Mouse (Mus musculus) lung, postnatal 10 days (tissue): ENCODE measurements around the gene Hspa4.
"Not testable (repeated sequence)": the region's sequence is repeated elsewhere in the genome, so short reads cannot be mapped to it uniquely, and the experiment has no call there.

ENCODE experiments used
- DNase-seq: peaks from one replicate; pipeline ENCODE4 v3.0.0; 2021

Gene Hspa4

DNA sequence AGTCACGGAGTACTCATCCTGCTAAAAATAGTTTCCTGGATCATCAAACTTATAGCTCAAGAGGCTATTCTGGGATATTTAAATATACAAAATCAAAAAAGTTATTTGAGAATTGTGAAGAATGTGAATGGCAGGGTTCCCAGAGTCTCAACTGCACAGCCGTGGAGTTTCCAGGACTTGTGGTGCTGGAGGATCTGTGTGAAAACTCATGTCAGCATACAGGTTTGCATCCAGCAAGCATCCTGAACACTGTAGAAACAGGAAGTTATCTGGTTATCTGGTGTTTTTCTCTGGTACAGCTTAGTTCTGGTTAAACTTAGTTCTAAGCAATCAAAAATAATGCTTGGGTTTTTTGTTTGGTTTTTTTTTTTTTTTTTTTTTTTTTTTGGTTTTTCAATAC lies 6.7 kb upstream of the Hspa4 start:
- DNase-seq: peak; percentile 65

DNA sequence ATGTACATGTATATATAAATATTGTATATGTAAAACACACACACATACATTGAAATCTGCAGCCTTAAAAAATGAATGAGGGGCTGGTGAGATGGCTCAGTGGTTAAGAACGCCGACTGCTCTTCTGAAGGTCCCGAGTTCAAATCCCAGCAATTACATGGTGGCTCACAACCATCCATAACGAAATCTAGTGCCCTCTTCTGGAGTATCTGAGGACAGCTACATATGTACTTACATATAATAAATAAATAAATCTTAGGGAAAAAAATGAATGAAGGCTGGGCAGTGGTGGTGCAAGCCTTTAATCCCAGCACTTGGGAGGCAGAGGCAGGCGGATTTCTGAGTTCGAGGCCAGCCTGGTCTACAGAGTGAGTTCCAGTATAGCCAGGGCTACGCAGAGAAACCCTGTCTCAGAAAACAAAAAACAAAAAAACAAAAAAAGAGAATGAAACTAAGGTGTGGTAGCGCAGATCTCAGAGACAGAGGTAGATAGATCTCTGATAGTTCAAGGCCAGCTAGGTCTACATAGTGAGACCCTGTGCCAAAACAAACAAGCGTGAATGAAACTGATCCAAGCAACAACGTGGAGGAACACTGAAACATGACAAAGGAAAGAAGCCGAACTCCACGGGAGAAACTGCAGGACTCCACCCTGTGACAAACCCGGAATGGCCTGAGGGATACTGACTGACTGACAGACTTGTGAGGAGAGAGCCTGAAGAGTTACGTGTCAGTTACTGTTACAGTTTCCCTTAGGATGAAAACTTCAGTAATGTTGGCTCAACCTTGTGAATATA lies 4.0 kb upstream of the Hspa4 start:
- no peak for DNase-seq

- no peak for DNase-seq
Measured at GRCm38 (mm10) chr11:53301167-53301515, 884 bp upstream of the Hspa4 start.

DNA sequence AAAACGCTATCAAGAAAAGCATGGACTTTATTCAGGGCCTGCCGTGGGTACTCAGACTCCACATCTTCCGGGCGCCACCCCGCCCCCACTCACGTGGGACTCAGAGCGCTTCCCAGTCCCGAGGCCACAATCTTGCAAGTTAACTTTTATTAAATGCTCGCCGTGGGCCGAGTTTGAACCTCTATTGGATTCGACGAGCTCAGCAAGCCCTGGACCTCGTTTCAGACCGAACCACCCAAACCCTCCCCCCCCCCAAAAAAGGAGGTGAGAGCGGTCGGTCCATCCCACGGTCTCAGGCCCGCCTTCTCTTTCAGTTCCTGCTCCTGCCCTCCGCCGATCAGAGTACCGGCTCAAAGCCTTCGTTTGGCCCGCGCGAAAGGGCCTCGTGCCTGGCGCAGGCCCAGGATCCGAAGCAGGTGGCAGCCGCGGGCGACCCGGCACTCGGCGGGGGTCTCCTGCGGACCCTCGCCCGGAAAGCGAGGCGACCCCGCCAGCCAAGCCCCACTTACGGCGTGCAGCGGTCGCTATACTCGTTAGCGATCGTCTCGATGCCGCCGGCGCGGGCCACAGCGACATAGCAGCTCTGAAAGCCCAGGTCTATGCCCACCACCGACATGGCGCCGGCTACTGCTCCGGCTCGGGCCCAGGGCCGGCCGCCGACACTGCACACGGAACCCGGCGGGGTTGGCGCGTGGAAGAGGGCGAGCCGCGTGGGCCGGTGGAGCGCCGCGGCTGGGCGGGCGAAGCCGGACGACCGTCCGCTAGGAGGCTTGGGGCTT lies 517 bp downstream of the Hspa4 start:
- peak; percentile 75 for DNase-seq

- DNase-seq: no peak
Measured at GRCm38 (mm10) chr11:53297947-53298860, 2.1 kb downstream of the Hspa4 start.

GRCm38 (mm10) chr11:53296880-53297279 lies 3.4 kb downstream of the Hspa4 start:
- no peak for DNase-seq

DNA sequence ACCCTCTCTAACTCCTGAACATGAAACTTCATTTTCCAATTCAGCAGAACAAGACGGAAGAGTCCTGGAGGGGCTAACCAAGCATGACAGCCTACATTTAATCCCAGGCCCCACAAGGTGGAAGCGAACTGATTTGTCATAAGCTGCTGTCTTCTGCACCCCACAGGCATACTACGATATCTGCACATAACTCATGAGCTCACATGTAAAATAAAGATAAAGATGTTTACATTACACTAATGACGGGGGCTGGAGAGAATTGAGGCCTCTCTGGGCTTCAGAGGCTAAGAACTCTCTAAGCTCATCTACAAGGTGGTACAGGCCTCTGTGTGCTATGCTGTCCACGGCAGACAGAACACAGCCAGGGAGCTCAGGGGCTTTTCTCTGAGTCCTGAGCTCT lies 5.8 kb downstream of the Hspa4 start:
- no peak for DNase-seq

DNA sequence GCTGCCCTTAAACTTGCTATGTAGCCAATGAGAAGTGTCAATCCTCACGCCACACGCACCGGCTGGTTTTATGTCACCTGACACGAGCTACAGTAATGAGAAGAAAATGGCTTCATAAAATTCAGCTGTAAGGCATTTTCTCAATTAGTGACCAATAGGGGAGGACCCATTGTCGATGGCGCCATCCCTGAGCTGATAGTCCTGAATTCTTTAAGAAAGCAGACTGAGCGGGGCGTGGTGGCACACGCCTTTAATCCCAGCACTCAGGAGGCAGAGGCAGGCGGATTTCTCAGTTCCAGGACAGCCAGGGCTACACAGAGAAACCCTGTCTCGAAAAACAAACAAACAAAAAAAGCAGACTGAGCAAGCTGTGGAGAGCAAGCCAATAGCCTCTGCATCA lies 9.4 kb downstream of the Hspa4 start:
- no peak for DNase-seq

- not testable (repeated sequence) for DNase-seq
Measured at GRCm38 (mm10) chr11:53290187-53290586, 10.1 kb downstream of the Hspa4 start.

- no peak for DNase-seq
Measured at GRCm38 (mm10) chr11:53285885-53286284, 14.4 kb downstream of the Hspa4 start.

GRCm38 (mm10) chr11:53278411-53278810 lies 21.8 kb downstream of the Hspa4 start:
- no peak for DNase-seq

- no peak for DNase-seq
Measured at GRCm38 (mm10) chr11:53275358-53275757, 24.9 kb downstream of the Hspa4 start.

- DNase-seq: no peak
Measured at GRCm38 (mm10) chr11:53273313-53273712, 26.9 kb downstream of the Hspa4 start.

- no peak for DNase-seq
Measured at GRCm38 (mm10) chr11:53269596-53269995, 30.7 kb downstream of the Hspa4 start.

GRCm38 (mm10) chr11:53260556-53260955 lies 39.7 kb downstream of the Hspa4 start:
- no peak for DNase-seq

- DNase-seq: peak; percentile 22
Measured at GRCm38 (mm10) chr11:53260056-53260455, 40.2 kb downstream of the Hspa4 start.

GRCm38 (mm10) chr11:53259047-53259632 lies 41.1 kb downstream of the Hspa4 start:
- DNase-seq: no peak

GRCm38 (mm10) chr11:53256914-53257313 lies 43.3 kb downstream of the Hspa4 start:
- no peak for DNase-seq

DNA sequence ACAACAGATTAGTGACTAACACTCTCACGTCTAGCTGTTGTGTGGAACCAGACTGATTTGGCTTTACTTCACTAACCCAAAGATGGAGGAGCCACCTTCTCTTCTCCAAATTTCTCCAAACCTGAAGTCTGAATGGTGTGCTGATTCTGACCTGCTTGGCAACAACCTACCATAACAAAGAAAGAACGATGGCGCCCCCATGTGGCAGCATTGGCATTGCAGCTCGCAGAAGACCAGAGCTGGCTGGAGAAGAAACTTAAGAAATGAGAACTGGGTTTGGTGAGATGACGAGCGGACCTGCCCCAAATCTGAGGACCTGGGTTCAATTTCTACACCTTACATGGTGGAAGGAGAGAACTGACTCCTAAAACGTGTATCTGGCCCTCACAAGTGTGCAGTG lies 45.3 kb downstream of the Hspa4 start:
- peak; percentile 76 for DNase-seq

DNA sequence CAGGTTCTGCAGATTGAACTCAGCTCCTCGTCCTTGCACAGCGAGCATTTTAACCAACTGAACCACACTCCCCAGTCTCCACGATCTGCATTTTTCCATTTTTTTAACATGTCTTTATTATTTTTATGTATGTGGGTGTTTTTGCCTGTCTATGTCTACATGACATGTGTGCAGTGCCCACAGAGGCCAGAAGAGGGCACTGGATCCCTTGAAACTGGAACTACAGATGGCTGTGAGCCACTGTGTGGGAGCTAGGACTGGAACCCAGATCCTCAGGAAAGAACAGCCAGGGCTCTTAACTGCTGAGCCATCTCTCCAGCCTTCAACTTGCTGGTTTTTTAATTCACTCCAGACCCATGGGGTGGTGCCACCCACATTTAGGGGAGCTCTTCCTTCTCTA lies 45.8 kb downstream of the Hspa4 start:
- DNase-seq: peak; percentile 40

DNA sequence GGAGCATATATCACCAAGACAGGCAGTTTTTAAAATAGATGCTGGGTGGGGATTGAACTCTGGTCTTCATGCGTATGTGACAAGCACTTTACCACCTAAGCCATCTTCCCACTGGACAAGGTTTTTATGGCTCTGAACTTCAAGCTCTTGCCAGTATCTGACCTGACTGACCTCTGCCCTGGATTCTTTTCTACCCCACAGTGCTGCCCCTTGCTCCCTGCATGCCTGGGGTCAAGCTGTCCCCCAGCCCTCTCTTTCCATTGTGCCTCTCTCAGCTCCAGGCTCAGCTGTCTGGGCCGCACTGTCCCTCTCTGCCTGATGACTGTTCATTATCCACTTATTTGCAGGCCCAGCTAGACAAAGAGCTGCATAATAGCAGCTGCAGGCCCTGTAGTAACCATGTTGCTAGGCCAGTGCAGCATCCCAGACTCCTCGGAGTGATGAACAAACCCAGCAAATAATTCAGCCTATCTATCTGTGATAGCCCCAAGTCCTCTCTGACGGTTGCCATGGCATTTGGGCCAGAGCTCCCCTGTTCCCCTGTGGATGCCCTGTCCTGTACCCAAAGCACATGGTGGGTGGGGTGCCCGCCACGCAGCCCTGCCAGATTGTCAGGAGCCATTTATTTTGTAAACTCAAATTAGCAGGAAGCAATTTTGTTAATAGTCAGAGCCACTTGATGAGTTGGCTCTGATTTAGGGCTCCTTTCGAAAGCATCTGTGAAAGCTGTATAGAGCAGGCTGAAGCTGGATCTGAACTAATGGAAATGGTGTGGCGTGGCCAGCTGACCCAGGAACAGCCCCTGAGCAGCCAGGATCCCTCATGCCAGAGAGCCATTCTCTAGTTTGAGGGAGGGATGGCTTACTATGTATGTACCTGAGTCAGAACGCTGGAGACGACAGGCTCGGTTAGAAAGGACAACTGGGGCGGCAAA lies 47.8 kb downstream of the Hspa4 start:
- DNase-seq: no peak

DNA sequence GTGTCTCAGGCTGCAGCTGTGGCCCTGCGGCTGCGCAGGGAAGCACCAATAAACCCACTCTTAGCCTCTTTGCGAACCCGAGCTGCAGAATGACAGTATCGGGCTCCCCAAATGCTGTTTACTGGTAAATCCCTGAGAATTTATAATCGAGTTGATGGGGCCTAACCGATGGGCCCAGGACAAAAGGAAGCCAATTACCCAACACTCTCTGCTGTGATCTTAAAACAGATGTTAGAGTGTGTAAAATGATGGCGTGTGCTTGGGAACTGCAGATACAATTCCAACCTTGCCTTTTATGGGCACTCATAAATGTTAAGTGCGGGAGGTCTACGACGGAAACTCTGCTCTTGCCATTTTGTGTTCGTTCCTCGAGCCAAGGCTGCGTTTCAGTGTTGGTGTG lies 49.5 kb downstream of the Hspa4 start:
- no peak for DNase-seq
